Mouse (Mus musculus) E14TG2a.4 (cell line): ENCODE measurements around the gene Ugt1a5.

Experiments
- CTCF ChIP-seq: conservative IDR thresholded peaks from 2 replicates; pipeline ENCODE4 v1.5.1; 2014; ENCODE audit warnings: low read length
- NANOG ChIP-seq: IDR thresholded peaks from 2 replicates; pipeline ENCODE4 v1.6.1; 2014; ENCODE audit warnings: borderline replicate concordance, low read length, mixed read lengths

DNA sequence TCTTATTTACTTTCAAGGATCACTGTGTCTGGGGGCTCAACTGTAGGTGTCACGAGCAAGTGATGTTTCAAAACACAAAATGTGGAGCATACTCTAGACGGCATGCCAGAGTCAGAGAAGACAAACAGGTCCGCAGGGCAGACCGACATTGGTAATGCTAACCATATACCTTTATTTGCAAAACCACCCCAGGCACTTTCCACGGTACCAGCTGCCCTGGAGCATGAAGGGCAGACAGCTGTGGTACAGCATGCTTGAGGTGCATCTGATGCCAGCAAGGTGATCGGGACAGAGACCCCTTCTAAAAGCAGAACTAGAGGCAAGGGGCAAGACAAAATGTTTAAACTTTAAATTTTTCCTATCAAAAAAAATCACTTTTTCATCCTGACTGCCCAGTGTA lies 97.1 kb downstream of the Ugt1a5 start:
- no peak for TF ChIP-seq CTCF
- no peak for TF ChIP-seq NANOG
